Mouse (Mus musculus) liver, postnatal 0 days (tissue): ENCODE measurements at regions not wholly inside any gene's neighbourhood (a gene's known extent, or its start where the extent isn't known, plus 50 kb on each side); places are given as distances from the start of the nearest gene placed in this dataset.
"Not testable (repeated sequence)": the region's sequence is repeated elsewhere in the genome, so short reads cannot be mapped to it uniquely, and the experiment has no call there.

Experiments
- ATAC-seq: fragments of 200-750 bp; cut with Nextera tagmentation; 2 replicates; pipeline ENCODE4 v1.8.0; 2017; ENCODE audit warnings: mild to moderate bottlenecking, moderate library complexity
- DNase-seq: peaks from one replicate; pipeline ENCODE4 v3.0.0-alpha.2; 2016
- H3K27ac ChIP-seq: fragments of 300-500 bp; sonication (generic); 2 replicates; pipeline ENCODE4 v1.5.1; 2014; ENCODE audit warnings: antibody characterized with exemption, moderate library complexity, mild to moderate bottlenecking, low read depth
- H3K27me3 ChIP-seq: fragments of 300-500 bp; sonication (generic); 2 replicates; pipeline ENCODE4 v1.6.1; 2014; ENCODE audit warnings: low read length, control low read depth, mixed read lengths; ENCODE audit not compliant: insufficient read depth
- H3K36me3 ChIP-seq: fragments of 300-500 bp; sonication (generic); replicated peaks from 2 replicates; pipeline ENCODE4 v1.6.1; 2014; ENCODE audit warnings: mild to moderate bottlenecking, control low read depth, low read length, moderate library complexity, mixed read lengths; ENCODE audit not compliant: insufficient read depth
- H3K4me1 ChIP-seq: fragments of 300-500 bp; sonication (generic); 2 replicates; pipeline ENCODE4 v1.6.1; 2014; ENCODE audit warnings: antibody characterized with exemption, mild to moderate bottlenecking, control low read depth; ENCODE audit not compliant: insufficient read depth
- H3K4me2 ChIP-seq: fragments of 300-500 bp; sonication (generic); 2 replicates; pipeline ENCODE4 v1.6.1; 2014; ENCODE audit warnings: low read depth, mild to moderate bottlenecking, low read length, moderate library complexity, mixed read lengths
- H3K4me3 ChIP-seq: fragments of 300-500 bp; sonication (generic); 2 replicates; pipeline ENCODE4 v1.5.1; 2014; ENCODE audit warnings: low read depth, low read length
- H3K9ac ChIP-seq: fragments of 300-500 bp; sonication (generic); replicated peaks from 2 replicates; pipeline ENCODE4 v1.6.1; 2014; ENCODE audit warnings: mild to moderate bottlenecking, moderate library complexity
- H3K9me3 ChIP-seq: fragments of 300-500 bp; sonication (generic); 2 replicates; pipeline ENCODE4 v1.6.1; 2016; ENCODE audit warnings: mild to moderate bottlenecking, control low read depth, low read length, mixed read lengths
- EP300 ChIP-seq: IDR thresholded peaks from 2 replicates; pipeline ENCODE4 v1.6.1; 2016; ENCODE audit warnings: antibody characterized with exemption, low read depth, mild to moderate bottlenecking
- WGBS: fragments of 180-500 bp; shearing (Covaris S2); extraction: QIAGEN DNeasy Blood & Tissue Kit; methylation state at CpG from one replicate; pipeline ENCODE4 v1.1.7; 2014; ENCODE audit not compliant: insufficient replicate concordance; 5-methylcytosine and 5-hydroxymethylcytosine counted together

DNA sequence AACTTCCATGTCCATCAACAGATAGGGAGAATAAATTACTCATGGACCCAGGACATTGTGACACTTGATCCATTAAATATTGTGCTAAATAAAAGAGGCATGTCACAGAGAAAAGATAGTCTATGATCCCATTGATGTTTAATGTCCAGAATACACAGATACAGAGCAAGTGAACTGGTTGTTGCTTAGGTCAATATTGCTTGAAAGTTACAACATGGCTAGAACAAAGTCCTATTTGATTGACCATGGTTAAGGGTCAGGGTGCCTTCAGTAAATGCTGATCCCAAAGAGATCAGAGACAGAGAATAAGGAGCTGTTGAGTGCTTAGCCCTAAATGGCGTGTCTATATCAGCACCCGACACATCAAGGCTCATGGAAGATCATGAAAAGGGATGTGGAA is 50.7 kb upstream of the Cyp3a41b start:
- H3K9ac ChIP-seq, H3K4me1 ChIP-seq, DNase-seq, H3K4me3 ChIP-seq, H3K36me3 ChIP-seq, H3K4me2 ChIP-seq, H3K9me3 ChIP-seq, H3K27me3 ChIP-seq: not testable (repeated sequence)
- H3K27ac ChIP-seq, result peak overlapping the region; percentile 55
- TF ChIP-seq EP300, result peak; percentile 76
- peak; percentile 54 for ATAC-seq
- 49% methylated on average over 2 of the region's 2 CpGs for WGBS
